Mouse (Mus musculus) T-cell, adult 2 months (primary cell): ENCODE data around the gene Icam2.
A peak's percentile ranks its signal among the peaks of the same experiment; 100 is the strongest.
"Not testable (repeated sequence)": the region's sequence is repeated elsewhere in the genome, so short reads cannot be mapped to it uniquely, and the experiment has no call there.

Experiments
- DNase-seq: peaks from one replicate; pipeline ENCODE4 v3.0.0; 2022; ENCODE audit warnings: low spot score

Icam2 gene

DNA sequence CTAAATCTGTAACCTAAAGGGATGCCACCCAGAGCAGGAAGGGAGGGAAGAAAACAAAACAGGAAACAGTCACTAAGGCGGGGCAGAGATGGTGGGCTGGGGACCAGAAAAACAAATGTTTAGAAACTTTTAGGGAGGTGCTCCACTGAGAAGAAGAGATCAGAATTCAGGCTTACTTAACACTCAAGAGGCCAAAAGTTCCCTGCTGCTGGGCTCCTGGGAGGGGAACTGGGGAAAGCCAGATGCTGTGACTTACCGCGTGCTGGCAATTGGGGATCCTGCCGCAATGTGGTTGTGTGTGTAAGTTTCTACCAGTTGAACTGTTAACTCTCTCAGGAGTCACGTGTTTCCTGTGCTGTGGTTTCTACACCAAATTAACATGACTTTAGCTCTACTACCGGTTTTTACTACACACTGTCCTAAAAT lies at the start of gene Icam2:
Gene Icam2, minus strand, starts transcription at position 285 of the 426 bp plus-strand sequence.
- peak; percentile 85 for DNase-seq

DNA sequence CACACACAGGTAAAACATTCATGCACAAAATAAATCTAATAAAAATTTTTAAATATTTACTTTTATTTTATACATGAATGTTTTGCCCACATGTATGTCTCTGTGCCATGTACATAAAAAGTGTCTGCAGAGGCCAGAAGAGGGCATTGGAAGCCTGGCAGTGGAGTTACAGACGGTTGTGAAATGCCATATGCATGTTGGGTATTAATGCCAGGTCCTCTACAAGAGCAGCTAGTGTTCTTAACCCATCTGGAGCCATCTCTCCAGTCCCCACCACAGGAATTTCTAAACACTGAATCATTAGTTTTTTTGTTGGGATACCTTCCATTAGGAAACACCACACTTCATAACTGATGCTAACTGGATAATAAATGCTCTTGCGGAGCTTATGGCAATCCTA lies 49.7 kb upstream of the Icam2 start:
- no peak for DNase-seq

DNA sequence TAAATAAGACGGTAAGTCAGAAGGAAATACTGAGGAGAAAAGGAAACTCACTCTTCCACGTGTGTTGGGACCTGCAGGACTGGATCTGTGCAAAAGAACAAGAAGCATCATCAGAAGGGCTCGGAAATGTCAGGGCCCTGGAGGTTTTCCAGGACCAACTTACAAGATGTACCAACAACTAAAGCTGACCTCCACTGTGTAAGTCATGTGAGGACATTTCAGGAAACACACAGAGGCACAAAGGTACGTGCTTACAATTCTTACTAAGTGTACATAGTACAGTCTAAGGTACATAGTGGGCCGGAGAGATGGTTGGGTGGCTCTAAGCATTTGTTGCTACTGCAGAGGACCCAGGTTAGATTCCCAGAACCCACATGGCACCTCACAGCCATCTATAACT lies 49.2 kb upstream of the Icam2 start:
- DNase-seq: no peak

DNA sequence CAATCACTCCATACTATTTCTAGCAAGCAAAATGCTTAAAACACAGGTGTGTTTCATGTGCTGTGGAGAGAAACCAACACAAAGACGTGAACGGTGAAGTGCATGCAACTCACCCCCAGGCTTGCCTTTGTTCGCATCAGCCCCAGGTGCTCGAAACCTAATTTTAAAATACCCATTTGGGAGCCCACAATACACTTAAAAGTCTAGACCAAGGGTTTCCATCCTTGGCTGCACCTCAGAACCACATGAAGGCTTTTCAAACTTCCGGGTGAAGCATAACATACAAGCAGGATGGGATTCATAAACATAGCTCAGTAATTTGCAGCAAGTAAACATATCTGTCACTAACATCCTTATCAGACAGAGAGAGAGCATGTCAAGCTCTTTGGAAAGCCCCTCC lies 42.5 kb upstream of the Icam2 start:
- DNase-seq: peak; percentile 76

DNA sequence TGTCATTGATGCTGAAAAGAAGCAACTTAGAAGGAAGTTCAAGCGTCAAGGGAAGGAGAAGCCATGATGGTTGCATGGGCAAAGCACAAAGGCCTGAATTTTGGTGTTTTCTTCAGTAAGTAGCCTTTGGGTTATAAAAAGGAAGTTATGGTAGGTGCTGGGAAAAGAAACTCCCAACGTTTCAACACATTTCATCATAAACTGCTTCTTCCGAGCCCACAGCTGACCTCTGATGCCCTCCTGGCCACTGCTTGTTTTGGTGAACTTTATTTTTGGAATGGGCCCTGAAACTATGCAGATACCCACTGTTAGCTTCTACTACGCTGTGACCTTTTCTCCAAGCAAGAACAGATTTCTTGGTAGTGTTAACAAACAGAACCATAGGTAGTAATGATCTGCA lies 41.8 kb upstream of the Icam2 start:
- no peak for DNase-seq

DNA sequence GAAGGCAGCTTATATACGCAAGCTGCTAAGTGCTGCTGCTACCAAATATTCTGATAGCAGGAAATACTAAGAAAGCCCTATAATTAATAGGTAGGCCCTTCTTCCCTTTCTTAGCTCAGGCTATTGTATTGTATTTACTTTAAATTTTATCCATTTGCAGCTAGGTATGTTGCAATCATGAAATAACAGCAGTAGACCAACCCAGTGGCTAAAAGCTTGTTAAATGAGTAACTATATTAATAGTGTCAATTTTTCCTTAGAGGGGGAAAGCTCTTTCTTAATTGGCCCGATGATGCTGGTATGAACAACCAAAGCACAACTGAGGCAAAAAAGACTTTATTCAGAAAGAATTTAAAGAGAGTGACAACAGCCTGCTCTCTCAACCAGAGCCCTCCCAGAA lies 40.7 kb upstream of the Icam2 start:
- DNase-seq: no peak

DNA sequence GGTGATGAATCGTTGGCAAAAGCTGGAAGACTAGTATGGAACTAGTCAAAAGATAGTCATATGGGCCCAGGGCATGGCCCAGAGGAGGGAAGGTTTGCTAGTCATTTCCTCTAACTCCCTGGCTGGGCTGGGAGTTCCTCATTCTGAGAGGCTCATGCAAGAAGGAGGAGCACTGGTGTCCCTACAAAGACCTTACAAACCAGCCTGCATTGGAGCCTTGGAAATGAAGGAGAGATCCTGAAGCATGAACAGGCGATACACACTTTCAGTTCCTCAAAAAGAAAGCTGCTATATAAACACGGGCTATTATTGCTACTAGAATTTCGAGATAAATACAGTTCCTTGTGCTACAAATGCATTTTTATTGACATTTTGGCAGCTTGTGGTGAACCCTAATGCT lies 40.2 kb upstream of the Icam2 start:
- no peak for DNase-seq

DNA sequence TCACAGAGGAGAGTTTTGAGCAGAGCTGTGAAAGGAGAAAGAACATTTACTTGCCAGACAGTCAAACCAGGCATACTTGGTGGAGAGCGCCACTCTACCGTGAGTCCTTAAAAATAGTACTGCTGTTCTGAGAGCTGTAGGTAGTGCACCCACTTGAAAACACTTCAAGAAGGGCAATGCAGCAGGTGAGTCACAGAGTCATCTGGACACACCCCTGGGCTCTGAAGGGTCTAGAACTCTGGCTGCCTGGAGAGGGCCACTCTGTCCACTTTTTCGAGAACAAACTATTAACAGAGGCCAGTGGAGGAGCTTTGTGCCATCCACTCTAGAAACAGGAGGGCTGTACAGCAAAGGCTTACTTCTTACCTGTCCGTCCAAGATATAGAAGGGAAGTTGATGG lies 38.6 kb upstream of the Icam2 start:
- DNase-seq: no peak

DNA sequence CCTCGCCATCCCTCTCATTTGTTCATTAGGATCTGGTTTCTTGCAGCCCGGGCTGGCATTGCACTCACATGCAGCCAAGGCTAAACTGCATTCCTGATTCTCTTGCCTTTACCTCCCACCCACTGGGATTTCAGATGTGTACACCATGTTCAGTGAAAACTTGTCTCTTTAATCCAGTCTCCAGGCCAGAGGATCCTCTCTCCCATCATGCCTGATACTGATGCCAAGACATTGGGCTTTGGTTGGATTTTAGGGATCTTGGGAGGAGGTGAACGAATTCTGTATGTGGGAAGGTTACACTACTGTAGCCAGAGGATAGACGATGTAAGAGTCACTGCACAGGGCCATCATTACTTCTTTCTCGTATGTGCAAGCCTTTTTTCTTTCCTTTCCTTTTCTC lies 37.3 kb upstream of the Icam2 start:
- no peak for DNase-seq

DNA sequence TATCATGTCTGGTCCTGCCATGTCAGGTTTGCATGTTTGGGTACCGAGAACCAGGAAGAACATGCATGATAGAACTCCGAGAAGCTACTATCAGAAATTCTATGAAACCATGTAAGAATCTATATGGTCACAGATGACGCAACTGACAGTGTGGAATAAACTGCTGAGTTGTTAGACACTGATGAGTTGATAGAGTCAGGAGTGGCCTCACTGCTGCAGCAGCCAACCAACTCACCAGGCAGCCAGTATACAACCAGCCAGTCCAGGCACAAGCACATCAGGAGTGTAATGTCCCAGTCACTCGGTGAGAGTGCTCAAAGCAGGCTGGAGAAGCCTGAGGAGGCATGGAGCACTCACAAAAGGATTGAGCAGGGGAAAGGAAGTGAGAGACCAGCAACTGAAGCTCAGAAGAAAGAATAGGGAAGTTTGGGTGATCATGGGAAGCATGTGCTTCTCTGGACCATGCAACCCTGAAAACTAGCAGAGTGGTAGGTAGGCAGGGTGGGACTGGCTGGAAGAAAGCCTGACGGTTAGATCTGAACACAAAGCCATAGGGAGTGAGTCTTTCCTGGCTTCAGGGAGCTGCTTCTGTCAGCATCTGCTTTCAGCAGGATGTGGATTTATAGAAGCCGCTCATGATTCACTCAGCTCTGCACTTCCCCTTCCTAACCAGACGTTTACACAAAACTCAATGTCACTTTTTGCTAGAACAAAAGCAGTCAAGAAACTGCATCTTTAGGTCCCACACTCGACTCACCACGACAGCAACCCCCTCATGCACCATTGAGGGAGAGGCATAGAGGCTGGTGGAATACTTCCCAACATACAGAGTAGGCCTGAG lies 31.6 kb upstream of the Icam2 start:
- no peak for DNase-seq

DNA sequence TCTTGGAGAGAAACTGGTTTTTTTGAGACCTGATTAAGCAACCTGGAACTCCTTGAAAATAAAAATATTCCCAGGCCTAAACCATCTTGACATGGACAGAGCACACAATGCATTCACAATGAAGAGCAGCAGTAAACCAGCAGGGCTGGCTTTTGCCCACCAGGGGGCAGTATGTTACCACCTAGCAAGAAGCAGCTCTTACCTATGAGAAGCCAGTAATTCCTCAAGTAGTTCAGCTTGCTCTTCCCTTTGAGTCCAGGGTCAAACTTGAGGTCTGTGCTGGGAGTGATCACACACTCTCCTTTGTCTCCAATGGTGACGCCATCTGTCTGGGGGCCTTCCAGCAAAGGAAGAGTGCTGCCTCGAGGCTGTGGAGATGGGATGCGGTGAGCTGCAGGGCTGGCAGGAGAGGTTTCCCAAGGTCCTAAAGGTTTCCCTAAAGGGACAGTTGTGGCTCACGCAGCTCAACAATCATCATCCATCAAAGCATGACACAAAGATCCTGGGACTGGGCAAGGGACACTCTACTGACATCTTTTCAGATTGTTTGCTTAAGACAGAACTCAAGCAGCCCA lies 30.8 kb upstream of the Icam2 start:
- DNase-seq: peak; percentile 82

DNA sequence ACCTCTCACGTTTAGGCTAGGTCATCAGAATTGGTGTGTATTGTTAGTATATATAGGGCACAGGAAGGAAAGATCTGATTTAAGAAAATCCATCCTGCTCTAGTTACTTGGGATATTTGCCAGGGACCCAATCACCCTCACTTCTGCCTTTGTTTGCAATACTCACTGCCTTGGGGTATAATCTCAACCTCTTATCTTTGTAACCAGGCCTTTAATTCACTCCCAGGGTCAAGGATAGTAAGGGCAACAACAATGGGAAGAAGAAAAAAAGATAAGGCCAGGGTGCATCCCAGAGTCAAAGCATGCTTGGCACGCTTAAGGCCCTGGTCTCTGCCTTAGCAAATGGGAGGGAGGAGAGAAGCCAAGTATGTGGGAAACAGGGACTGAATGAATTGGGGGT lies 30.0 kb upstream of the Icam2 start:
- no peak for DNase-seq

DNA sequence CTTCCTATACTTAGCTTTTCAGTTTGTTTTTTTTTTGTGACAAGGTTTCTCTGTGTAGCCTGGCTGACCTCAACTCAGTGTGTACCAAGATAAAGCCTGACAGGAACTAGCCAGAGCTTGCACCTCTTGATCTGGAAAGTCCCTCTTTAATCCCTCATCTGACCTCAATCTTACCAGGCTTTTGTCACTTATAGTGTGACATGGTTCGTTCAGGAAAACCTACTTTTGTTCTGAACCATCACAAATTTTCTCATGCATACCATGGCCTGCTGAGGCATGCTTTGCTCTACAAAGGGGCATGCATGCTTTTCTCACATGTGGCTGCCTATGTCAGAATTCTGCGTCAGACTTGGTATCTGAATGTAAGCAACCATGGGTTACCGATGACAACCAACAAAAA lies 28.5 kb upstream of the Icam2 start:
- peak; percentile 9 for DNase-seq

DNA sequence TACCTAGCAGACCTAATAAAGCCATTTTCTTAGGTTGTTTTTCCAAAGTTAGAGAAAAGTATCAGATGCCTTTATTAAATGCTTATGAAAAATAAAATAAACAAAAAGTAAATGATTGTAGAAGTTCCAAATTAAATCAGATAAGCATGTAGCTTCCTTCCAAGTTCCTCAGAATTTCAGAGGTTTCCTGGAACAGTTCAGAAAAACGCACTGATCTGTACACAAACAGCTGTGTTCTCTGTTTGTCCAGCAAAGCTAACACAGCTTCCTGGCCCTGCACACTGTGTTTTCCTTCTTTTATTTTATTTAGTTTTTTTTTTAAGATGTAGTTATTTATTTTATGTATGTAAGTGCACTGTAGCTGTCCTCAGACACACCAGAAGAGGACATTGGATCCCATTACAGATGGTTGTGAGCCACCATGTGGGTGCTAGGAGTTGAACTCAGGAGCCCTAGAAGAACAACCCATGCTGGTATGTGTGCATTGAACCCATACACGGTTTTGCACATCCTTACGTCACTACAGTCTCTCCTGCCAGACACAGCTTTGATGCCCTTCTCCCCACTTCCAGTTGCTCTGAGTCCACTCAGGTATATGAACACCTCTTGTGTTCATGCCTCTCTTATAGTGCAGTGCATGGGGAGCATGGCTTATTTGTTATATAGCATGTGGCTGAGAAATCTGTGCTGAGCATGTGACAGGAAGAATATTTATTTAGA lies 24.9 kb upstream of the Icam2 start:
- no peak for DNase-seq

DNA sequence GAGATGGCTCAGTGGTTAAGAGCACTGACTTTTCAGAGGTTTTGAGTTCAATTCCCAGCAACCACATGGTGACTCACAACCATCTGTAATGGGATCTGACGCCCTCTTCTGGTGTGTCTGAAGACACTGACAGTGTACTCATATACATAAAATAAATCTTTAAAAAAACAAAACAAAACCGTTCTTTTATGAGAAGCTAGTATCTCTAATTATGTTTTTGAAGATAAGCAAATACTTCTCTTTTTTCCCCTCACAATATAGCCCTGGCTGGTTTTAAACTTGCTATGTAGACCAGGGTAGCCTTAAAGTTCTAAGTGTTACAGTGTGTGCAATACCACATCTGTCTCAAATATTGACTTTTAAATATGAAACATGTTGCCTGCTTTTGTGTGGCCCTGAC lies 23.3 kb upstream of the Icam2 start:
- DNase-seq: no peak

DNA sequence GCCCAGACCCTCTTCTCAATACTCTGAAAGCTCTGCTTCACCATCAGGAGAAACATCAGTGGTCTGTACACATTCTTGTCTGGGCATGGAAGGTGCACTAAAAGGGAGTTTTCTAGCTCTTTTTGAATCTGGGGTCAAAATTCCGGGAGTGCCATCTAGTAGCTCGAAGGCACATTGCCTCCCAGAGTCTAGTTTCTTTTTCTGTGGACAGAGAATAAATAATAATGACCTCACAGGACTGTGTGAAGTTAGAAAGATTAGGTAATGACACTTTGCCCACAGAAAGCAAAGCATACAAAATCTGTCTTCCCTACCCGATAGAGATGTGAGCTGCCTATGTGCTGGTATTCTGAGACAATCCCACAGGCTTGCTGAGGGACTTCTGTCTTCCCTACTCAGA lies 22.6 kb upstream of the Icam2 start:
- DNase-seq: no peak

DNA sequence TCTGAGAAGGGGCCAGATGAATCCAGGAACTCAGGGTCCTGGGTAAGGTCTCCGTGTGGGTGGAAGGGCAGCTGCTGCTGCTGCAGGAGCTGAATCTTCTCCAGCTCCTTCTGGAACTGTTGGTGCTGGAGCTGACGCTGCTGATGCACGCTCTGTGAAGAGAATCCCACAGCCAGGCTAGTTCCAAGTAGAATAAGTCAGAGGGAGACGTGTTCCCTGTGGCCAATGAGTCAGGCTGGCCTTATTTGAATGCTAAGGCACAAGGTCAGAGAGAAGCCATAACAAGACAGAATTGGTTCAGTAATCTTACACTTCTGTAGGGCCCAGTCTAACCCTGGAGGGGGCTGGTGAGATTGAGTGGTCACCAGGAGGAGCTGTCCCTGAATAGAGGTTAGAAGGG lies 22.1 kb upstream of the Icam2 start:
- no peak for DNase-seq

DNA sequence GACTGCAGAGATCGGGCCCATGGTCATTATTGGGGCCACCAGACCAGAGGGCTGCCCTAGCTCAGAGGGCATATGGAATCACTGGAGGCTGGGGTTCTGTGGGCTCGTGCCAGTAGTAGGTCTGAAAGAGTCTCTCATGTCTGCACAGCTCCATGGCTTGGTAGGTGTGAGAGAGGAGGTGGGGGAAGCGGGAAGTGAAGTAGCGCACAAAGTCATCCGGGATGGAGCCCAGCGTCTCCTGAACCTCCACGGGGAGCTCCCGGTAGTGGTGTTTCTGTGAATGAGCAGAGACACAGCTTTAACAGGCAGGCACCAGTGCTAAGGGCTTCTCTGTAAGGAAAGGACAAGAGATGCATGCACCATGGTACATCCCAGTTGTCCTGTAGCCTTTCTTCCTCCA lies 10.6 kb upstream of the Icam2 start:
- no peak for DNase-seq

DNA sequence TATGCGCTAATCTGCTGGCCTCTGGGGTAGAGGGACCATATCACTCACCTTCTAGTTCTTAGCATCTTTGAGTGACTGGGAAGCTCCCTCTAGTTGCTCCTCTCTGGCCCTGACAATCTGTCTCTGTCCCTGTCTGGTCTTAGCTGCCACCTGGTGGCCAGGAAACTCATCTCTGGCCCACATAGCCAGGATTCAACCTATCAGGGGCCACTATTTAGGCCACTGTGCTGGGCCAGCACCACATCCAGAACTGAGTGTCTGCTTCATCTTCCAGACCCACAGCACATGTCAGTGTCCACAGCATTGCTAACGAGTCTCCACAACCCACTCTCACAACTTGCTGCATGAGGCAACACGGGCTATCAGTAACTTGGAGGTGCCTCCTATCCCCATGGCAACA lies 9.8 kb upstream of the Icam2 start:
- no peak for DNase-seq

DNA sequence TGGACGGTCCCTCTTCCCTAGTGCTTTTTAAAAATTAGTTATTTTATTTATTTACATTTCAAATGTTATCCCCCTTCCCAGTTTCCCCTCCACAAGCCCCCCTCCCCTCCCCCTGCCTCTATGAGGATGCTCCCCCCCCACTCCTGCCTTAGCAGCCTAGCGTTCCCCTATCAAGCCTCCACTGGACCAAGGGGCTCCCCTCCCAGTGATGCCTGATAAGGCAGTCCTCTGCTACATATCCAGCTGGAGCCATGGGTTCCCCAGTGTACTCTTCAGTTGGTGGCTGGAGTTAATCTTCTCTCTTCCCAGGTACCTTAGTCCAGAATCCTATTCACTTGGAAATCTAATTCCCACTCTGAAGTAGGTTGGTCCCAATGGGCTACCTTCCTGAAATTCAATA lies 6.2 kb upstream of the Icam2 start:
- not testable (repeated sequence) for DNase-seq

DNA sequence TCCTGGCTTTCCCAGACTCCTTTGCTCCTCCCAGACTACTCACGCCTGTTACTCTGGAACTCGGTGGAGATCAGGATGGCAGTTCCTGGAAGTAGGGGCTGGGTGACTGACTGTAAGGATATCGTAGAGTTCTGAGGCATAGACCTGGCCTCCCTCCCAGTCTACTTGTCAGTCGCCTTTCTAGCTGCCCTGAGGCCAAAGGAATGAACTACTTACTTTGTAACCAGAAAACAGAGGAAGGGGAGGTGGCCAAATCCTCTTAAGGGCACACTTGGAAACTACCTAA lies 5.4 kb upstream of the Icam2 start:
- DNase-seq: no peak

DNA sequence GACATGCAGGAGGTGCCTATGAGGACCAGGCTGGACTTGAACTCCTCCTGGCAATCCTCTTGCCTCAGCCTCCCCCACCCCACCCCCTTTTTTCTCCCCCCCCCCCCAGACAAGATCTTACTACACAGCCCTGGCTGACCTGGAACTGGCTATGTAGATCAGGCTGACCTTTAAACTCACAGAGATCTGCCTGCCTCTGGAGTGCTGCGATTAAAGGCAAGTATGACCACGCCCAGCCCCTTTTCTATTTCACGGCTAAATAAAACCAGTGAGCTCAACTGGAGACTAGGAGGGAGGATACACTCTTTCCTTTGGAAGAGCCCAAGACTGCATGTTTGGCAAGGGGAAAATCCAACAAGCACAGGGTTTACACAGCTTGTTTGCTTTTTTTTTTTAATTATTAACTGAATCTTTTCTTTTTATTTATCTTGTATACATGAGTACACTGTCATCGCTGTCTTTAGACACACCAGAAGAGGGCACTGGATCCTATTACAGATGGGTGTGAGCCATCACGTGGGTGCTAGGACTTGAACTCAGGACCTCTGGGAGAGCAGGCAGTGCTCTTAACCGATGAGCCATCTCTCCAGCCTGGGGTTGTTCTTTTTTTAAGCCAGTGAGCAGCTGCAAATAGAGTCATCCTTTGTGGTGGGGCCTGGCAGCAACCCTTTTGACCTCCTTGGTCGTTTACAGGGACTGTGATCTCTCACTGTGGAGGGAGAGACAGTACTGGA lies 4.9 kb upstream of the Icam2 start:
- DNase-seq: no peak
